Mouse (Mus musculus) hindbrain, embryonic 13.5 days (tissue): ENCODE data around the gene Ppp1r14b. TPM values are rescaled to one million over a fixed set of nuclear protein-coding genes. Genes with fewer than 3 reads are reported as not detected.

Experiments used
- ATAC-seq: fragments of 200-750 bp; cut with Nextera tagmentation; 2 replicates; pipeline ENCODE4 v1.8.0; 2017; ENCODE audit warnings: moderate TSS enrichment; ENCODE audit not compliant: low FRiP score
- H3K27ac ChIP-seq: fragments of 300-500 bp; sonication (generic); 2 replicates; pipeline ENCODE4 v1.5.1; 2015; ENCODE audit warnings: inconsistent platforms, mild to moderate bottlenecking, moderate library complexity
- H3K27me3 ChIP-seq: fragments of 300-500 bp; sonication (generic); 2 replicates; pipeline ENCODE4 v1.6.1; 2015; ENCODE audit warnings: mild to moderate bottlenecking, inconsistent platforms
- H3K36me3 ChIP-seq: fragments of 300-500 bp; sonication (generic); 2 replicates; pipeline ENCODE4 v1.6.1; 2015; ENCODE audit warnings: mild to moderate bottlenecking, inconsistent platforms
- H3K4me1 ChIP-seq: fragments of 300-500 bp; sonication (generic); replicated peaks from 2 replicates; pipeline ENCODE4 v1.6.1; 2015; ENCODE audit warnings: inconsistent platforms
- H3K4me2 ChIP-seq: fragments of 300-500 bp; sonication (generic); 2 replicates; pipeline ENCODE4 v1.6.1; 2015; ENCODE audit warnings: inconsistent platforms, mild to moderate bottlenecking, moderate library complexity
- H3K4me3 ChIP-seq: fragments of 300-500 bp; sonication (generic); 2 replicates; pipeline ENCODE4 v1.5.1; 2015; ENCODE audit warnings: mild to moderate bottlenecking, inconsistent platforms
- H3K9ac ChIP-seq: fragments of 300-500 bp; sonication (generic); 2 replicates; pipeline ENCODE4 v1.6.1; 2015; ENCODE audit warnings: mild to moderate bottlenecking, inconsistent platforms
- H3K9me3 ChIP-seq: fragments of 300-500 bp; sonication (generic); 2 replicates; pipeline ENCODE4 v1.6.1; 2016; ENCODE audit warnings: inconsistent platforms
- WGBS: fragments of 180-500 bp; shearing (Covaris S2); methylation state at CpG from one replicate; pipeline ENCODE4 v1.1.7; 2015; 5-methylcytosine and 5-hydroxymethylcytosine counted together
- polyA plus RNA-seq: library from polyadenylated mRNA; unstranded; fragments of >200 nt; fragmentation: Nextera tagmentation; extraction: Ambion mirVana; gene quantifications from 2 replicates; pipeline ENCODE4 v1.2.1, GENCODE M21; 2015

Ppp1r14b gene
- polyA plus RNA-seq, 1 experiment from 2014 or later = 143 TPM

- WGBS = 91% methylated on average over 5 of the region's 5 CpGs
- Histone ChIP-seq H3K9me3 (no peaks in the 10 kb centered on the region), H3K27me3 (no peaks in the 10 kb centered on the region), H3K4me3 (peak overlapping the region; percentile 59), H3K36me3 (peaks cover 27% of the 10 kb centered on the region), H3K9ac (peak overlapping the region; percentile 39; the same call in 1 of the 2 replicates), H3K4me1 (peaks cover 26% of the 10 kb centered on the region), H3K27ac (peak overlapping the region; percentile 96), H3K4me2 (peak overlapping the region; percentile 98; the same call in 1 of the 2 replicates)
- ATAC-seq = no peak
Measured at GRCm38 (mm10) chr19:6949532-6949931, 25.2 kb upstream of the Ppp1r14b start.

- ATAC-seq = no peak
- no peaks in the 10 kb centered on the region for H3K9me3 ChIP-seq
- peaks cover 26% of the 10 kb centered on the region for H3K4me1 ChIP-seq
- H3K4me3 ChIP-seq = peak overlapping the region; percentile 59
- peaks cover 29% of the 10 kb centered on the region for H3K36me3 ChIP-seq
- H3K9ac ChIP-seq = peak overlapping the region; percentile 80
- H3K4me2 ChIP-seq = peak overlapping the region; percentile 98
- H3K27ac ChIP-seq = peak overlapping the region; percentile 96
- no peaks in the 10 kb centered on the region for H3K27me3 ChIP-seq
- WGBS = 40% methylated on average over 5 of the region's 5 CpGs
Measured at GRCm38 (mm10) chr19:6949951-6950350, 24.8 kb upstream of the Ppp1r14b start.

GRCm38 (mm10) chr19:6950613-6951153 is 24.1 kb upstream of the Ppp1r14b start:
- Histone ChIP-seq H3K4me3 (peak overlapping the region; percentile 59), H3K4me1 (peaks cover 26% of the 10 kb centered on the region), H3K36me3 (peaks cover 29% of the 10 kb centered on the region), H3K27ac (peak overlapping the region; percentile 96), H3K4me2 (peak overlapping the region; percentile 98), H3K27me3 (no peaks in the 10 kb centered on the region), H3K9me3 (no peaks in the 10 kb centered on the region), H3K9ac (peak overlapping the region; percentile 80)
- WGBS = under 1% methylated on average over 28 of the region's 28 CpGs
- ATAC-seq = peak; percentile 44

GRCm38 (mm10) chr19:6951381-6951968 is 23.3 kb upstream of the Ppp1r14b start:
- Histone ChIP-seq H3K4me3 (peak overlapping the region; percentile 59), H3K9me3 (no peaks in the 10 kb centered on the region), H3K4me1 (peaks cover 26% of the 10 kb centered on the region), H3K4me2 (peak overlapping the region; percentile 98), H3K9ac (peak overlapping the region; percentile 80), H3K27ac (peak overlapping the region; percentile 96), H3K36me3 (peaks cover 32% of the 10 kb centered on the region), H3K27me3 (no peaks in the 10 kb centered on the region)
- ATAC-seq = peak; percentile 70
- WGBS = under 1% methylated on average over 35 of the region's 35 CpGs

GRCm38 (mm10) chr19:6951994-6952711 is 22.6 kb upstream of the Ppp1r14b start:
- peaks cover 36% of the 10 kb centered on the region for H3K36me3 ChIP-seq

GRCm38 (mm10) chr19:6952712-6953037 is 22.1 kb upstream of the Ppp1r14b start:
- Histone ChIP-seq H3K4me2 (peak overlapping the region; percentile 98), H3K4me3 (peak overlapping the region; percentile 59), H3K9ac (peak overlapping the region; percentile 80), H3K4me1 (peaks cover 26% of the 10 kb centered on the region), H3K27ac (peak overlapping the region; percentile 96), H3K36me3 (peaks cover 36% of the 10 kb centered on the region), H3K27me3 (no peaks in the 10 kb centered on the region), H3K9me3 (no peaks in the 10 kb centered on the region)
- 41% methylated on average over 3 of the region's 3 CpGs for WGBS
- ATAC-seq = no peak

More at GRCm38 (mm10) chr19:6951994-6952711, 22.6 kb upstream of the Ppp1r14b start:
- Histone ChIP-seq H3K4me2 (peak overlapping the region; percentile 98), H3K27me3 (no peaks in the 10 kb centered on the region), H3K9me3 (no peaks in the 10 kb centered on the region), H3K9ac (peak overlapping the region; percentile 80), H3K4me3 (peak overlapping the region; percentile 59), H3K27ac (peak overlapping the region; percentile 96), H3K4me1 (peaks cover 26% of the 10 kb centered on the region)
- 4% methylated on average over 31 of the region's 31 CpGs for WGBS
- ATAC-seq = peak; percentile 24

- no peaks in the 10 kb centered on the region for H3K27me3 ChIP-seq
- H3K4me2 ChIP-seq = no peak overlapping the region
- no peak for ATAC-seq
- H3K4me3 ChIP-seq = no peak overlapping the region
- no peak overlapping the region for H3K27ac ChIP-seq
- H3K36me3 ChIP-seq = peaks cover 44% of the 10 kb centered on the region
- H3K4me1 ChIP-seq = peaks cover 26% of the 10 kb centered on the region
- peak overlapping the region; percentile 31; the same call in 1 of the 2 replicates for H3K9ac ChIP-seq
- no peaks in the 10 kb centered on the region for H3K9me3 ChIP-seq
- 44% methylated on average over 9 of the region's 9 CpGs for WGBS
Measured at GRCm38 (mm10) chr19:6954046-6954445, 20.7 kb upstream of the Ppp1r14b start.

- Histone ChIP-seq H3K27me3 (no peaks in the 10 kb centered on the region), H3K4me3 (no peak overlapping the region), H3K4me1 (peaks cover 16% of the 10 kb centered on the region), H3K9ac (peak overlapping the region; percentile 35; the same call in 1 of the 2 replicates), H3K4me2 (no peak overlapping the region), H3K9me3 (no peaks in the 10 kb centered on the region), H3K36me3 (peaks cover 50% of the 10 kb centered on the region), H3K27ac (no peak overlapping the region)
- no peak for ATAC-seq
- 84% methylated on average over 7 of the region's 7 CpGs for WGBS
Measured at GRCm38 (mm10) chr19:6955424-6955823, 19.3 kb upstream of the Ppp1r14b start.

GRCm38 (mm10) chr19:6956461-6956860 is 18.3 kb upstream of the Ppp1r14b start:
- no peak overlapping the region for H3K9ac ChIP-seq
- ATAC-seq = no peak
- no peaks in the 10 kb centered on the region for H3K9me3 ChIP-seq
- no peak overlapping the region for H3K4me3 ChIP-seq
- peaks cover 16% of the 10 kb centered on the region for H3K4me1 ChIP-seq
- H3K4me2 ChIP-seq = no peak overlapping the region
- no peaks in the 10 kb centered on the region for H3K27me3 ChIP-seq
- no peak overlapping the region for H3K27ac ChIP-seq
- 63% methylated on average over 10 of the region's 10 CpGs for WGBS
- peaks cover 53% of the 10 kb centered on the region for H3K36me3 ChIP-seq

GRCm38 (mm10) chr19:6968491-6969271 is 6.1 kb upstream of the Ppp1r14b start:
- 16% methylated on average over 15 of the region's 15 CpGs for WGBS
- no peak for ATAC-seq
- peaks cover 39% of the 10 kb centered on the region for H3K27me3 ChIP-seq
- H3K36me3 ChIP-seq = no peaks in the 10 kb centered on the region
- peaks cover 28% of the 10 kb centered on the region for H3K4me1 ChIP-seq
- peak overlapping the region; percentile 48 for H3K4me2 ChIP-seq
- peak overlapping the region; percentile 64; the same call in 1 of the 2 replicates for H3K9ac ChIP-seq
- H3K9me3 ChIP-seq = no peaks in the 10 kb centered on the region
- H3K4me3 ChIP-seq = peak overlapping the region; percentile 41
- H3K27ac ChIP-seq = no peak overlapping the region

GRCm38 (mm10) chr19:6969291-6969664 is 5.5 kb upstream of the Ppp1r14b start:
- Histone ChIP-seq H3K36me3 (no peaks in the 10 kb centered on the region), H3K27ac (no peak overlapping the region), H3K27me3 (peaks cover 39% of the 10 kb centered on the region), H3K4me2 (peak overlapping the region; percentile 48), H3K4me3 (peak overlapping the region; percentile 41), H3K4me1 (peaks cover 33% of the 10 kb centered on the region), H3K9me3 (no peaks in the 10 kb centered on the region), H3K9ac (peak overlapping the region; percentile 64)
- 2% methylated on average over 17 of the region's 20 CpGs for WGBS
- ATAC-seq = peak; percentile 11; the same call in 1 of the 2 replicates
